Mouse (Mus musculus) spleen, adult 2 months (tissue): ENCODE measurements around the gene Apaf1.

ENCODE experiments used
- CTCF ChIP-seq: fragments of 200-500 bp; IDR thresholded peaks from 2 replicates; pipeline ENCODE4 v1.5.1; 2011; ENCODE audit warnings: mild to moderate bottlenecking, inconsistent platforms; ENCODE audit not compliant: insufficient read depth, insufficient read length, insufficient replicate concordance; ENCODE audit errors: extremely low read depth
- POLR2A ChIP-seq: fragments of 200-500 bp; IDR thresholded peaks from 2 replicates; pipeline ENCODE4 v1.6.1; 2011; ENCODE audit warnings: low read depth, low read length, inconsistent platforms

DNA sequence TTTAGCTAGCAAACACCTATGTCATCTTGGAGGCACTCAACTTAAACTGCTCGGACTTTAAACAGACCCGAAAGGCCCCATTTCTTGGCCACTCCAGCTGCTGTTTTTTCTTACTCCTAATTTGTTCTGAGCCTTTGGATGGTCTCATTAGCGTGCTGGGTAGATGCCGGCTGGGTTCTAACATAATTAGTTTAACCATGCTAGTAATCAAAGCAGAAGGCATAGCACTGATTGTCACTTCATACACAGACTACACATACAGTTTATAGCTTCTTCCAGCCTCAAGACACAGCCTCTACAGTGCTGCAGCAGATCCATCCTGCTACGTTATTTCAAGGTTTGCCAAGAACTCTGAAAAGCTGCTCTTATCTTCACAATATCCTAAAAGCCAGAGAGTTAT is 88.7 kb downstream of the Apaf1 start:
- no peak for TF ChIP-seq CTCF
- TF ChIP-seq POLR2A, result no peak
